Mouse (Mus musculus) limb, embryonic 11.5 days (tissue): ENCODE measurements around the gene Satb2. TPM values are rescaled to one million over a fixed set of nuclear protein-coding genes. Genes with fewer than 3 reads are reported as not detected.

ENCODE experiments used
- ATAC-seq: fragments of 200-750 bp; cut with Nextera tagmentation; 2 replicates; pipeline ENCODE4 v1.8.0; 2017; ENCODE audit warnings: low read depth; ENCODE audit not compliant: insufficient number of reproducible peaks, low FRiP score, low TSS enrichment
- DNase-seq: peaks from one replicate; pipeline ENCODE4 v3.0.0-alpha.2; 2015; ENCODE audit warnings: low spot score
- H3K27ac ChIP-seq: fragments of 300-500 bp; sonication (generic); replicated peaks from 2 replicates; pipeline ENCODE4 v1.5.1; 2014; ENCODE audit warnings: low read depth, mild to moderate bottlenecking, low read length
- H3K27me3 ChIP-seq: fragments of 300-500 bp; sonication (generic); 2 replicates; pipeline ENCODE4 v1.6.1; 2014; ENCODE audit warnings: mild to moderate bottlenecking, low read length, mixed read lengths; ENCODE audit not compliant: control insufficient read depth, insufficient read depth
- H3K36me3 ChIP-seq: fragments of 300-500 bp; sonication (generic); 2 replicates; pipeline ENCODE4 v1.6.1; 2014; ENCODE audit warnings: mild to moderate bottlenecking, low read length, moderate library complexity, mixed read lengths; ENCODE audit not compliant: control insufficient read depth, insufficient read depth
- H3K4me1 ChIP-seq: fragments of 300-500 bp; sonication (generic); 2 replicates; pipeline ENCODE4 v1.6.1; 2014; ENCODE audit warnings: low read length, mixed read lengths; ENCODE audit not compliant: control insufficient read depth, insufficient read depth
- H3K4me2 ChIP-seq: fragments of 300-500 bp; sonication (generic); 2 replicates; pipeline ENCODE4 v1.6.1; 2014; ENCODE audit warnings: low read depth, mild to moderate bottlenecking, moderate library complexity; ENCODE audit not compliant: severe bottlenecking
- H3K4me3 ChIP-seq: fragments of 300-500 bp; sonication (generic); 2 replicates; pipeline ENCODE4 v1.5.1; 2014; ENCODE audit warnings: low read depth, low read length
- H3K9ac ChIP-seq: fragments of 300-500 bp; sonication (generic); 2 replicates; pipeline ENCODE4 v1.6.1; 2014; ENCODE audit warnings: mild to moderate bottlenecking, low read length
- H3K9me3 ChIP-seq: fragments of 300-500 bp; sonication (generic); 2 replicates; pipeline ENCODE4 v1.6.1; 2016; ENCODE audit warnings: low read length; ENCODE audit not compliant: control insufficient read depth
- WGBS: fragments of 180-500 bp; shearing (Covaris S2); extraction: QIAGEN DNeasy Blood & Tissue Kit; methylation state at CpG from one replicate; pipeline ENCODE4 v1.1.7; 2014; 5-methylcytosine and 5-hydroxymethylcytosine counted together
- polyA plus RNA-seq: library from polyadenylated mRNA; unstranded; fragments of >200 nt; fragmentation: Nextera tagmentation; extraction: Ambion mirVana; gene quantifications from 2 replicates; pipeline ENCODE4 v1.2.1, GENCODE M21; 2014

Gene Satb2
- polyA plus RNA-seq, 1 experiment from 2014 or later, result 1.5 TPM

- H3K4me1 ChIP-seq, result peaks cover 4% of the 10 kb centered on the region; the same call in 1 of the 2 replicates
- H3K9me3 ChIP-seq, result no peaks in the 10 kb centered on the region
- 93% methylated on average over 2 of the region's 2 CpGs for WGBS
- ATAC-seq (no peak), DNase-seq (no peak)
- no peaks in the 10 kb centered on the region for H3K36me3 ChIP-seq
- H3K27me3 ChIP-seq, result 0 out of 2 replicates have a peak, but pooled peaks cover 2% of the 10 kb centered on the region
- H3K9ac ChIP-seq, result no peak overlapping the region
- no peak overlapping the region for H3K27ac ChIP-seq
- no peak overlapping the region for H3K4me2 ChIP-seq
- H3K4me3 ChIP-seq, result no peak overlapping the region
These were observed 21.6 kb downstream of the Satb2 start for GRCm38 (mm10) chr1:56956811-56957210.

GRCm38 (mm10) chr1:56955739-56956085 is 22.7 kb downstream of the Satb2 start:
- no peak for ATAC-seq
- DNase-seq, result no peak
- no peaks in the 10 kb centered on the region for H3K9me3 ChIP-seq
- no peak overlapping the region for H3K27ac ChIP-seq
- H3K4me1 ChIP-seq, result peaks cover 4% of the 10 kb centered on the region; the same call in 1 of the 2 replicates
- H3K36me3 ChIP-seq, result no peaks in the 10 kb centered on the region
- no peaks in the 10 kb centered on the region for H3K27me3 ChIP-seq
- H3K4me3 ChIP-seq, result no peak overlapping the region
- H3K9ac ChIP-seq, result no peak overlapping the region
- no peak overlapping the region for H3K4me2 ChIP-seq
- 72% methylated on average over 12 of the region's 12 CpGs for WGBS

GRCm38 (mm10) chr1:56955055-56955738 is 23.3 kb downstream of the Satb2 start:
- DNase-seq (no peak), ATAC-seq (no peak)
- Histone ChIP-seq H3K4me1 (peaks cover 4% of the 10 kb centered on the region; the same call in 1 of the 2 replicates), H3K9ac (no peak overlapping the region), H3K27ac (no peak overlapping the region), H3K4me2 (no peak overlapping the region), H3K4me3 (no peak overlapping the region), H3K9me3 (no peaks in the 10 kb centered on the region), H3K27me3 (no peaks in the 10 kb centered on the region), H3K36me3 (no peaks in the 10 kb centered on the region)
- 54% methylated on average over 14 of the region's 14 CpGs for WGBS

- Histone ChIP-seq H3K9me3 (no peaks in the 10 kb centered on the region), H3K4me3 (no peak overlapping the region), H3K9ac (no peak overlapping the region), H3K4me2 (no peak overlapping the region), H3K27ac (no peak overlapping the region), H3K36me3 (no peaks in the 10 kb centered on the region), H3K4me1 (peaks cover 4% of the 10 kb centered on the region; the same call in 1 of the 2 replicates), H3K27me3 (no peaks in the 10 kb centered on the region)
- no peak for ATAC-seq
- WGBS, result 84% methylated on average over 2 of the region's 2 CpGs
- DNase-seq, result no peak
These were observed 24.9 kb downstream of the Satb2 start for GRCm38 (mm10) chr1:56953538-56953937.

GRCm38 (mm10) chr1:56951980-56952379 is 26.5 kb downstream of the Satb2 start:
- Histone ChIP-seq H3K9me3 (no peaks in the 10 kb centered on the region), H3K9ac (no peak overlapping the region), H3K4me2 (no peak overlapping the region), H3K27me3 (no peaks in the 10 kb centered on the region), H3K4me1 (peaks cover 4% of the 10 kb centered on the region; the same call in 1 of the 2 replicates), H3K36me3 (no peaks in the 10 kb centered on the region), H3K4me3 (no peak overlapping the region), H3K27ac (no peak overlapping the region)
- DNase-seq, result no peak
- 80% methylated on average over 4 of the region's 4 CpGs for WGBS
- no peak for ATAC-seq

- Histone ChIP-seq H3K9ac (no peak overlapping the region), H3K27me3 (no peaks in the 10 kb centered on the region), H3K27ac (no peak overlapping the region), H3K36me3 (no peaks in the 10 kb centered on the region), H3K9me3 (no peaks in the 10 kb centered on the region), H3K4me2 (no peak overlapping the region), H3K4me3 (no peak overlapping the region), H3K4me1 (peaks cover 4% of the 10 kb centered on the region; the same call in 1 of the 2 replicates)
- ATAC-seq (no peak), DNase-seq (no peak)
- WGBS, result 51% methylated on average over 6 of the region's 6 CpGs
These were observed 26.9 kb downstream of the Satb2 start for GRCm38 (mm10) chr1:56951525-56951924.

GRCm38 (mm10) chr1:56939432-56939831 is 39.0 kb downstream of the Satb2 start:
- 88% methylated on average over 4 of the region's 4 CpGs for WGBS
- Histone ChIP-seq H3K9me3 (no peaks in the 10 kb centered on the region), H3K4me2 (no peak overlapping the region), H3K36me3 (no peaks in the 10 kb centered on the region), H3K27me3 (no peaks in the 10 kb centered on the region), H3K9ac (no peak overlapping the region), H3K4me3 (no peak overlapping the region), H3K27ac (no peak overlapping the region), H3K4me1 (no peaks in the 10 kb centered on the region)
- no peak for ATAC-seq
- DNase-seq, result no peak

- Histone ChIP-seq H3K4me3 (no peak overlapping the region), H3K27me3 (no peaks in the 10 kb centered on the region), H3K9ac (no peak overlapping the region), H3K4me2 (no peak overlapping the region), H3K27ac (no peak overlapping the region), H3K9me3 (no peaks in the 10 kb centered on the region), H3K4me1 (no peaks in the 10 kb centered on the region), H3K36me3 (no peaks in the 10 kb centered on the region)
- WGBS, result 81% methylated on average over 3 of the region's 3 CpGs
- ATAC-seq (no peak), DNase-seq (no peak)
These were observed 40.0 kb downstream of the Satb2 start for GRCm38 (mm10) chr1:56938432-56938831.

- Histone ChIP-seq H3K9ac (no peak overlapping the region), H3K4me2 (no peak overlapping the region), H3K4me3 (no peak overlapping the region), H3K27ac (no peak overlapping the region), H3K27me3 (no peaks in the 10 kb centered on the region), H3K36me3 (no peaks in the 10 kb centered on the region), H3K4me1 (no peaks in the 10 kb centered on the region), H3K9me3 (no peaks in the 10 kb centered on the region)
- DNase-seq, result no peak
- no peak for ATAC-seq
- 70% methylated on average over 3 of the region's 3 CpGs for WGBS
These were observed 41.9 kb downstream of the Satb2 start for GRCm38 (mm10) chr1:56936554-56936953.
